Mouse (Mus musculus): ENCODE measurements around the gene Armc7.

GRCm38 (mm10) chr11:115475025-115475757 lies at the start of gene Armc7:
- TF ChIP-seq CTCF (IDR thresholded peaks at IDR 0.05; ENCODE audit: low read depth, low read length) (no peak), POLR2AphosphoS5 (IDR thresholded peaks at IDR 0.05; ENCODE audit: insufficient replicate concordance, low read depth, low read length) (no peak), GATA1 (IDR thresholded peaks at IDR 0.05; ENCODE audit: borderline replicate concordance, low read length) (no peak), GATA2 (IDR thresholded peaks at IDR 0.05; ENCODE audit: borderline replicate concordance, low read depth, low read length) (no peak)

All from G1E (cell line).